Mouse (Mus musculus) hindbrain, embryonic 14.5 days (tissue): ENCODE data around the gene Ell. TPM values are rescaled to one million over a fixed set of nuclear protein-coding genes. Genes with fewer than 3 reads are reported as not detected.
A peak's percentile ranks its signal among the peaks of the same experiment; 100 is the strongest.

Experiments
- ATAC-seq: fragments of 200-750 bp; cut with Nextera tagmentation; 2 replicates; pipeline ENCODE4 v1.8.0; 2017; ENCODE audit warnings: moderate number of reproducible peaks, mild to moderate bottlenecking, moderate TSS enrichment, moderate library complexity; ENCODE audit not compliant: low FRiP score
- DNase-seq: peaks from one replicate; pipeline ENCODE4 v3.0.0-alpha.2; 2015; ENCODE audit warnings: low spot score
- H3K27ac ChIP-seq: fragments of 300-500 bp; sonication (generic); 2 replicates; pipeline ENCODE4 v1.5.1; 2014; ENCODE audit warnings: mild to moderate bottlenecking, moderate library complexity
- H3K27me3 ChIP-seq: fragments of 300-500 bp; sonication (generic); 2 replicates; pipeline ENCODE4 v1.6.1; 2014; ENCODE audit warnings: mild to moderate bottlenecking, low read length, mixed read lengths; ENCODE audit not compliant: control insufficient read depth, insufficient read depth
- H3K36me3 ChIP-seq: fragments of 300-500 bp; sonication (generic); replicated peaks from 2 replicates; pipeline ENCODE4 v1.6.1; 2014; ENCODE audit not compliant: control insufficient read depth, insufficient read depth
- H3K4me1 ChIP-seq: fragments of 300-500 bp; sonication (generic); replicated peaks from 2 replicates; pipeline ENCODE4 v1.6.1; 2014; ENCODE audit warnings: antibody characterized with exemption, low read length, mixed read lengths; ENCODE audit not compliant: control insufficient read depth, insufficient read depth
- H3K4me2 ChIP-seq: fragments of 300-500 bp; sonication (generic); replicated peaks from 2 replicates; pipeline ENCODE4 v1.6.1; 2014; ENCODE audit warnings: mild to moderate bottlenecking, moderate library complexity
- H3K4me3 ChIP-seq: fragments of 300-500 bp; sonication (generic); replicated peaks from 2 replicates; pipeline ENCODE4 v1.5.1; 2014; ENCODE audit warnings: mild to moderate bottlenecking, low read length
- H3K9ac ChIP-seq: fragments of 300-500 bp; sonication (generic); 2 replicates; pipeline ENCODE4 v1.6.1; 2014
- H3K9me3 ChIP-seq: fragments of 300-500 bp; sonication (generic); 2 replicates; pipeline ENCODE4 v1.6.1; 2016; ENCODE audit warnings: low read length; ENCODE audit not compliant: control insufficient read depth
- WGBS: fragments of 180-500 bp; shearing (Covaris S2); extraction: QIAGEN DNeasy Blood & Tissue Kit; methylation state at CpG from one replicate; pipeline ENCODE4 v1.1.7; 2014; 5-methylcytosine and 5-hydroxymethylcytosine counted together
- polyA plus RNA-seq: library from polyadenylated mRNA; unstranded; fragments of >200 nt; fragmentation: Nextera tagmentation; extraction: Ambion mirVana; gene quantifications from 2 replicates; pipeline ENCODE4 v1.2.1, GENCODE M21; 2014

The Ell gene
- polyA plus RNA-seq, 1 experiment from 2014 or later: 15.1 TPM

- Histone ChIP-seq H3K27ac (no peak overlapping the region), H3K9me3 (no peaks in the 10 kb centered on the region), H3K4me2 (peak overlapping the region; percentile 71), H3K27me3 (no peaks in the 10 kb centered on the region; the same call in 1 of the 2 replicates), H3K4me3 (0 out of 2 replicates have a peak overlapping the region, but pooled peaks have one; percentile 38), H3K36me3 (peaks cover 24% of the 10 kb centered on the region), H3K9ac (0 out of 2 replicates have a peak overlapping the region, but pooled peaks have one; percentile 61), H3K4me1 (peaks cover 63% of the 10 kb centered on the region)
- 78% methylated on average over 17 of the region's 17 CpGs for WGBS
- ATAC-seq (no peak), DNase-seq (no peak)
These were observed 57.6 kb downstream of the Ell start for GRCm38 (mm10) chr8:70596775-70597416.

- no peak for ATAC-seq
- H3K9ac ChIP-seq: peak overlapping the region; percentile 61
- peaks cover 65% of the 10 kb centered on the region for H3K4me1 ChIP-seq
- WGBS: 6% methylated on average over 55 of the region's 68 CpGs
- H3K27me3 ChIP-seq: no peaks in the 10 kb centered on the region; the same call in 1 of the 2 replicates
- H3K4me2 ChIP-seq: peak overlapping the region; percentile 71
- DNase-seq: no peak
- peak overlapping the region; percentile 38 for H3K4me3 ChIP-seq
- H3K36me3 ChIP-seq: peaks cover 25% of the 10 kb centered on the region
- no peaks in the 10 kb centered on the region for H3K9me3 ChIP-seq
- H3K27ac ChIP-seq: 0 out of 2 replicates have a peak overlapping the region, but pooled peaks have one; percentile 9
These were observed 58.4 kb downstream of the Ell start for GRCm38 (mm10) chr8:70597417-70598272.

- Histone ChIP-seq H3K4me3 (peak overlapping the region; percentile 38), H3K36me3 (peaks cover 25% of the 10 kb centered on the region), H3K9me3 (no peaks in the 10 kb centered on the region), H3K27me3 (no peaks in the 10 kb centered on the region; the same call in 1 of the 2 replicates), H3K4me1 (peaks cover 65% of the 10 kb centered on the region), H3K4me2 (peak overlapping the region; percentile 71), H3K27ac (0 out of 2 replicates have a peak overlapping the region, but pooled peaks have one; percentile 9), H3K9ac (peak overlapping the region; percentile 61)
- peak; percentile 18 for ATAC-seq
- peak; percentile 74 for DNase-seq
- 1% methylated on average over 29 of the region's 29 CpGs for WGBS
These were observed 59.0 kb downstream of the Ell start for GRCm38 (mm10) chr8:70598283-70598682.

- H3K4me2 ChIP-seq: peak overlapping the region; percentile 71
- peak overlapping the region; percentile 61 for H3K9ac ChIP-seq
- no peaks in the 10 kb centered on the region; the same call in 1 of the 2 replicates for H3K27me3 ChIP-seq
- ATAC-seq (no peak), DNase-seq (no peak)
- H3K9me3 ChIP-seq: no peaks in the 10 kb centered on the region
- peak overlapping the region; percentile 38 for H3K4me3 ChIP-seq
- H3K36me3 ChIP-seq: peaks cover 25% of the 10 kb centered on the region
- peaks cover 65% of the 10 kb centered on the region for H3K4me1 ChIP-seq
- no peak overlapping the region for H3K27ac ChIP-seq
- 15% methylated on average over 10 of the region's 10 CpGs for WGBS
These were observed 59.5 kb downstream of the Ell start for GRCm38 (mm10) chr8:70598722-70599121.

GRCm38 (mm10) chr8:70599507-70600290, 60.4 kb downstream of the Ell start:
- Histone ChIP-seq H3K36me3 (peaks cover 25% of the 10 kb centered on the region), H3K4me1 (peaks cover 63% of the 10 kb centered on the region), H3K9me3 (no peaks in the 10 kb centered on the region), H3K4me2 (no peak overlapping the region), H3K27ac (no peak overlapping the region), H3K4me3 (no peak overlapping the region), H3K27me3 (no peaks in the 10 kb centered on the region; the same call in 1 of the 2 replicates), H3K9ac (no peak overlapping the region)
- ATAC-seq (no peak), DNase-seq (no peak)
- 87% methylated on average over 12 of the region's 12 CpGs for WGBS

- Histone ChIP-seq H3K4me3 (peak overlapping the region; percentile 12; the same call in 1 of the 2 replicates), H3K4me1 (peaks cover 53% of the 10 kb centered on the region), H3K9ac (peak overlapping the region; percentile 33), H3K9me3 (no peaks in the 10 kb centered on the region), H3K4me2 (peak overlapping the region; percentile 53), H3K27me3 (no peaks in the 10 kb centered on the region; the same call in 1 of the 2 replicates), H3K36me3 (peaks cover 24% of the 10 kb centered on the region), H3K27ac (peak overlapping the region; percentile 87)
- ATAC-seq: 0 out of 2 replicates have a peak, but pooled peaks have one; percentile 10
- 12% methylated on average over 10 of the region's 10 CpGs for WGBS
- no peak for DNase-seq
These were observed 61.4 kb downstream of the Ell start for GRCm38 (mm10) chr8:70600473-70601270.

GRCm38 (mm10) chr8:70601271-70601649, 62.0 kb downstream of the Ell start:
- Histone ChIP-seq H3K4me3 (peak overlapping the region; percentile 12; the same call in 1 of the 2 replicates), H3K4me1 (peaks cover 49% of the 10 kb centered on the region), H3K4me2 (peak overlapping the region; percentile 53), H3K36me3 (peaks cover 18% of the 10 kb centered on the region; the same call in 1 of the 2 replicates), H3K27me3 (no peaks in the 10 kb centered on the region; the same call in 1 of the 2 replicates), H3K9ac (peak overlapping the region; percentile 33), H3K27ac (peak overlapping the region; percentile 87), H3K9me3 (no peaks in the 10 kb centered on the region)
- peak; percentile 68 for ATAC-seq
- DNase-seq: peak; percentile 84
- WGBS: 1% methylated on average over 26 of the region's 26 CpGs

GRCm38 (mm10) chr8:70602139-70602811, 63.0 kb downstream of the Ell start:
- Histone ChIP-seq H3K4me1 (peaks cover 52% of the 10 kb centered on the region), H3K4me3 (no peak overlapping the region), H3K9me3 (no peaks in the 10 kb centered on the region), H3K9ac (no peak overlapping the region), H3K27me3 (no peaks in the 10 kb centered on the region), H3K36me3 (peaks cover 8% of the 10 kb centered on the region; the same call in 1 of the 2 replicates), H3K4me2 (no peak overlapping the region), H3K27ac (peak overlapping the region; percentile 87; the same call in 1 of the 2 replicates)
- no peak for DNase-seq
- 92% methylated on average over 13 of the region's 13 CpGs for WGBS
- ATAC-seq: no peak
